Mouse (Mus musculus): ENCODE results near the gene Gm47841.

- TF ChIP-seq CTCF (IDR thresholded peaks at IDR 0.05; ENCODE audit: extremely low read depth, insufficient read length, insufficient replicate concordance, low read depth, low read length) (no peak), POLR2A (IDR thresholded peaks at IDR 0.05; ENCODE audit: low read depth, low read length) (no peak)
Measured at GRCm38 (mm10) chr15:101060280-101060852, 13.2 kb upstream of the Gm47841 start.

Data from small intestine, adult 2 months (tissue).